Mouse (Mus musculus) liver, embryonic 14.5 days (tissue): ENCODE measurements around the gene Cmip. TPM values are rescaled to one million over a fixed set of nuclear protein-coding genes. Genes with fewer than 3 reads are reported as not detected.

ENCODE experiments used
- ATAC-seq: fragments of 200-750 bp; cut with Nextera tagmentation; 2 replicates; pipeline ENCODE4 v1.8.0; 2017; ENCODE audit warnings: moderate number of reproducible peaks, mild to moderate bottlenecking, moderate library complexity; ENCODE audit not compliant: insufficient read depth
- DNase-seq, 3 experiments: peaks; one replicate each; pipeline ENCODE4 v3.0.0-alpha.2; 2012 to 2013; ENCODE audit warnings: low read depth in 3 of 3, low spot score in 3 of 3
- H3K27ac ChIP-seq: fragments of 300-500 bp; sonication (generic); 2 replicates; pipeline ENCODE4 v1.5.1; 2014; ENCODE audit warnings: moderate library complexity, mild to moderate bottlenecking, control low read depth, inconsistent platforms
- H3K27me3 ChIP-seq: fragments of 300-500 bp; sonication (generic); 2 replicates; pipeline ENCODE4 v1.6.1; 2014; ENCODE audit warnings: mild to moderate bottlenecking, low read length, moderate library complexity; ENCODE audit not compliant: control insufficient read depth, insufficient read depth
- H3K36me3 ChIP-seq: fragments of 300-500 bp; sonication (generic); replicated peaks from 2 replicates; pipeline ENCODE4 v1.6.1; 2014; ENCODE audit warnings: low read depth; ENCODE audit not compliant: control insufficient read depth, insufficient read depth
- H3K4me1 ChIP-seq, 2 experiments: fragments of 200-500 bp in 1 of 2; fragments of 300-500 bp in 1 of 2; sonication (generic) in 1 of 2; replicated peaks; 2 replicates each; pipeline ENCODE4 v1.6.1; 2012 to 2014; ENCODE audit warnings: antibody characterized with exemption in 1 of 2, inconsistent platforms in 1 of 2, low read length in 1 of 2; ENCODE audit not compliant: control insufficient read depth in 2 of 2, insufficient read depth in 2 of 2
- H3K4me2 ChIP-seq: fragments of 300-500 bp; sonication (generic); 2 replicates; pipeline ENCODE4 v1.6.1; 2014; ENCODE audit warnings: low read depth, mild to moderate bottlenecking, control low read depth, moderate library complexity
- H3K4me3 ChIP-seq, 2 experiments: fragments of 200-500 bp in 1 of 2; fragments of 300-500 bp in 1 of 2; sonication (generic) in 1 of 2; 2 replicates each; pipeline ENCODE4 v1.5.1; 2012 to 2014; ENCODE audit warnings: low read depth in 2 of 2, low read length in 2 of 2, mild to moderate bottlenecking in 2 of 2, control low read depth in 1 of 2, inconsistent platforms in 1 of 2, moderate library complexity in 1 of 2; ENCODE audit not compliant: insufficient read depth in 1 of 2
- H3K9ac ChIP-seq: fragments of 300-500 bp; sonication (generic); replicated peaks from 2 replicates; pipeline ENCODE4 v1.6.1; 2014; ENCODE audit warnings: mild to moderate bottlenecking, control low read depth, moderate library complexity
- H3K9me3 ChIP-seq: fragments of 300-500 bp; sonication (generic); 2 replicates; pipeline ENCODE4 v1.6.1; 2016; ENCODE audit warnings: low read length, mixed read lengths; ENCODE audit not compliant: control insufficient read depth
- CTCF ChIP-seq: IDR thresholded peaks from 2 replicates; pipeline ENCODE4 v1.5.1; 2016; ENCODE audit warnings: antibody characterized with exemption, low read depth, control low read depth
- EP300 ChIP-seq: IDR thresholded peaks from 2 replicates; pipeline ENCODE4 v1.6.1; 2016; ENCODE audit warnings: antibody characterized with exemption, low read depth
- WGBS: fragments of 180-500 bp; shearing (Covaris S2); extraction: QIAGEN DNeasy Blood & Tissue Kit; methylation state at CpG from one replicate; pipeline ENCODE4 v1.1.7; 2014; ENCODE audit not compliant: insufficient replicate concordance; 5-methylcytosine and 5-hydroxymethylcytosine counted together
- polyA plus RNA-seq, 2 experiments: library from polyadenylated mRNA; depleted of rRNA in 1 of 2; stranded (reverse) in 1 of 2; unstranded in 1 of 2; fragments of >200 nt; fragmentation: Nextera tagmentation in 1 of 2; extraction: Ambion mirVana in 1 of 2; gene quantifications; 2 replicates each; pipeline versions ENCODE4 v1.2.1 to v1.2.3; 2012 to 2014

Gene Cmip
- polyA plus RNA-seq, 2 experiments: 6.7 to 10.4 TPM

GRCm38 (mm10) chr8:117314308-117314953, 57.6 kb downstream of the Cmip start:
- H3K27me3 ChIP-seq: no peaks in the 10 kb centered on the region
- 69% methylated on average over 8 of the region's 8 CpGs for WGBS
- ATAC-seq (no peak), DNase-seq (no peak)
- TF ChIP-seq EP300: no peak
- TF ChIP-seq CTCF: no peak
- no peak overlapping the region for H3K27ac ChIP-seq
- no peak overlapping the region for H3K4me3 ChIP-seq
- H3K4me2 ChIP-seq: no peak overlapping the region
- no peaks in the 10 kb centered on the region for H3K36me3 ChIP-seq
- no peaks in the 10 kb centered on the region for H3K9me3 ChIP-seq
- H3K9ac ChIP-seq: no peak overlapping the region
- peaks cover 0 to 7% of the 10 kb centered on the region in 2 experiments; a peak in 1 of 4 replicates for H3K4me1 ChIP-seq

GRCm38 (mm10) chr8:117315727-117316126, 58.9 kb downstream of the Cmip start:
- TF ChIP-seq EP300 (no peak), CTCF (no peak)
- H3K4me2 ChIP-seq: no peak overlapping the region
- H3K27ac ChIP-seq: no peak overlapping the region
- peaks cover 0 to 7% of the 10 kb centered on the region in 2 experiments; a peak in 1 of 4 replicates for H3K4me1 ChIP-seq
- H3K9ac ChIP-seq: no peak overlapping the region
- WGBS: 80% methylated on average over 16 of the region's 16 CpGs
- ATAC-seq (no peak), DNase-seq (no peak)
- no peaks in the 10 kb centered on the region for H3K9me3 ChIP-seq
- no peaks in the 10 kb centered on the region for H3K27me3 ChIP-seq
- H3K36me3 ChIP-seq: no peaks in the 10 kb centered on the region
- H3K4me3 ChIP-seq: no peak overlapping the region

- TF ChIP-seq EP300: no peak
- no peak for ATAC-seq
- H3K9me3 ChIP-seq: no peaks in the 10 kb centered on the region
- H3K4me1 ChIP-seq: peaks cover 3 to 14% of the 10 kb centered on the region in 2 experiments
- H3K9ac ChIP-seq: no peak overlapping the region
- H3K27ac ChIP-seq: no peak overlapping the region
- no peak for DNase-seq
- H3K4me2 ChIP-seq: no peak overlapping the region
- no peaks in the 10 kb centered on the region for H3K36me3 ChIP-seq
- WGBS: 79% methylated on average over 8 of the region's 8 CpGs
- no peak overlapping the region for H3K4me3 ChIP-seq
- no peaks in the 10 kb centered on the region for H3K27me3 ChIP-seq
These were observed 60.6 kb downstream of the Cmip start for GRCm38 (mm10) chr8:117317478-117317877.

- peaks cover 10 to 20% of the 10 kb centered on the region in 2 experiments for H3K4me1 ChIP-seq
- ATAC-seq: no peak
- no peak overlapping the region for H3K4me3 ChIP-seq
- H3K9me3 ChIP-seq: no peaks in the 10 kb centered on the region
- TF ChIP-seq EP300 (no peak), CTCF (no peak)
- no peak overlapping the region for H3K4me2 ChIP-seq
- no peak for DNase-seq
- 88% methylated on average over 26 of the region's 26 CpGs for WGBS
- H3K9ac ChIP-seq: no peak overlapping the region
- no peaks in the 10 kb centered on the region for H3K36me3 ChIP-seq
- H3K27ac ChIP-seq: no peak overlapping the region
- H3K27me3 ChIP-seq: no peaks in the 10 kb centered on the region
These were observed 62.3 kb downstream of the Cmip start for GRCm38 (mm10) chr8:117318911-117319826.

GRCm38 (mm10) chr8:117320616-117321015, 63.8 kb downstream of the Cmip start:
- Histone ChIP-seq H3K27me3 (no peaks in the 10 kb centered on the region), H3K9me3 (no peaks in the 10 kb centered on the region), H3K27ac (no peak overlapping the region), H3K4me2 (no peak overlapping the region), H3K36me3 (no peaks in the 10 kb centered on the region), H3K4me1 (peaks cover 10 to 21% of the 10 kb centered on the region in 2 experiments), H3K9ac (no peak overlapping the region), H3K4me3 (no peak overlapping the region)
- WGBS: 90% methylated on average over 10 of the region's 10 CpGs
- no peak for DNase-seq
- TF ChIP-seq CTCF (no peak), EP300 (no peak)
- no peak for ATAC-seq
